Mouse (Mus musculus) spleen, adult 2 months (tissue): Measurements from ENCODE around the gene Hand2.

Experiments used
- CTCF ChIP-seq: fragments of 200-500 bp; IDR thresholded peaks from 2 replicates; pipeline ENCODE4 v1.5.1; 2011; ENCODE audit warnings: mild to moderate bottlenecking, inconsistent platforms; ENCODE audit not compliant: insufficient read depth, insufficient read length, insufficient replicate concordance; ENCODE audit errors: extremely low read depth
- POLR2A ChIP-seq: fragments of 200-500 bp; IDR thresholded peaks from 2 replicates; pipeline ENCODE4 v1.6.1; 2011; ENCODE audit warnings: low read depth, low read length, inconsistent platforms

DNA sequence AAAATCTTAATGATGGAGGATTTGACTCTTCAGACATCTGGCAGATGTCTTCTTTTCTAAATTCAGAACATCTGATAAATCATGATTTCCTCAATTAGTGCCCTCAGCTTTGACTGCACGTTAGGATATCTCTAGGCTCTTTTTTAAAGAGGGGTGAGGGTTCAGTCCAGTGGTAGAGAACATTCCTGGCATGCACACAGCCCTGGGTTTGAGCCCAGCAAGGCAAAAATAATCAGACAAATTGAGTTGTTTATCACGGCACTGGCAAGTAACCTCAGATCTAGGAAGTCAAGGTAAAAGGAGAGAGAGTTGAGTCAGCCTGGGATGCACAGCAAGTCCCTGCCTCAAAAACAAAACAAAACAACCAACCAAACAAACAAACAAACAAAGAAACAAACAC lies 39.7 kb downstream of the Hand2 start:
- no peak for TF ChIP-seq POLR2A
- TF ChIP-seq CTCF: no peak
